Mouse (Mus musculus) mesoderm, embryonic 11.5 days (tissue): Measurements from ENCODE around the gene Galnt2.

Experiments
- DNase-seq: peaks from one replicate; pipeline ENCODE4 v3.0.0-alpha.2; 2012; ENCODE audit warnings: low read depth, low spot score

Gene Galnt2

DNA sequence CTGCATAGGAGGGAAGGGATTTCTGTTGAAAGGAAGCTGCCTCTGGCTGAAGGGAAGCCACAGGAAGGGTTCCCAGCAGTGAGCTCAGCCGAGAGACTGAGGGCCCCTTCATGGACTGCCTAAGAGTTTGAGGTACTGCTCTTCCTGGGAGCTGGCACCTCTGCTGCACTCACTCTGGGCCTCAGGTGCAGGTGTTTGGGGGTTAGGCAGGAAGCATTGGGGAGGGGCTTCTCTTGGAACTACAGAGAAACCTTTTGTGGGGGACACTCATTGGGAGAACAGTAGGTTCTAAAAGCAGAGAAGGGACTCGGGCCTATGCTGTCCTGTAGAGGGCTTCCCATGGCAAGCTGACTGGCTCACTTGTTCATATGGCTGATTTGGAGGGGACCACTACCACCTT lies 3.3 kb downstream of the Galnt2 start:
- DNase-seq: no peak

- no peak for DNase-seq
Measured at GRCm38 (mm10) chr8:124235536-124235935, 4.3 kb downstream of the Galnt2 start.

- no peak for DNase-seq
Measured at GRCm38 (mm10) chr8:124239350-124239749, 8.2 kb downstream of the Galnt2 start.

GRCm38 (mm10) chr8:124240932-124241331 lies 9.7 kb downstream of the Galnt2 start:
- no peak for DNase-seq

GRCm38 (mm10) chr8:124242208-124242607 lies 11.0 kb downstream of the Galnt2 start:
- DNase-seq: no peak

DNA sequence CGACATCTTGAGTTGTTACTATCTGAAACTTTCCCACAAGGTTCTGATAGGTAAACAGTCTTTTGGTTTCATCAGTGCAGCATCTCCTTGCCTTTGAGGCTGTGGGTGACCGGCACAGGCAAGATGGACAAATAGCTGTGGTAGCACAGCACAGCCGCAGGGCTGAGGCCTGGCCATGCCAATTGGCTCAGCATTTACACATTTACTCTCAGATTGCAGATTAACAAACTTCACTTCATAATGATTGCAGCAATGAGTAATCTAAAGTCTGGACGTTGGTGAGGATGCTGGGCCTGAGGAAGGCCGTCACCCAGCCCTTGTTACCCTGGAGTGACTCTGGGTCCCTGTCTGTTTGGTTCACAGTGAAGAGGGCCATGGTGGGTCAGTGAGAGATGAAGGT lies 11.7 kb downstream of the Galnt2 start:
- no peak for DNase-seq

DNA sequence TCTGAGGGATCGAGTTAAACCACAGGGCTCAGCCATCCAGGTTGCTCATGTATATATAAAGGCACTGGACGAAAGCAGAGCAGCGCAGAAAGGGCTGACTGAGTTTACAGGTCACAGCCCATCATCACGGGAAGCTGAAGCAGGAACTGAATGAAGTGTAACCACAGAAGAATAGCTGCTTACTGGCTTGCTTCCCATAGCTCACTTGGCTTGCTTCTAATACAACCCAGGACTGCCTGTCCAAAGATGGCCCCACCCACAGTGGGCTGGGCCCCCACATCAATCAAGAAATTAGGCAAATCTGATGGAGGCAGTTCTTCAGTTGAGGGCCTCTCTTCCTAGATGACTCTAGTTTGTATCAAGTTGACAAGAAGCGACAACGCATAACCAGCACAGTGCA lies 16.4 kb downstream of the Galnt2 start:
- DNase-seq: no peak

DNA sequence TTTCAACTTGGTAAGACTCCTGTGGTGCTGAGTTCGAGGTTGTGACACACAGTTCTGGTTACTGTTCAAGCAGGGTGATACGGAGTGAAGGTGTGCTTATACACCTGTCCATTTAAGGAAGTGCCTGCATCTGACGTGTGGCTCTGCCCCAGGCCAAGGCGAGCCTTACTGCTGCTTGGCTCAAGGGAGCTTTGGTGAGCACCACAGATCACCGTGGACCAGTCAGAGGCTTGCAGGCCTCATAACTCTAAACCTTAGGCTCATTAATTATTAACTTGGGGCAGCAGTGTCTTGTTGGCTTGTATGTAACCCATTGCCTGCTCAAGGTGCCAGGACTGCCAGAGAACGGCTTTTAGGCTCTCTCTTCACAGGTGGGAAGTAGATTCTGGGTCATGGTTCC lies 17.5 kb downstream of the Galnt2 start:
- DNase-seq: no peak

GRCm38 (mm10) chr8:124250255-124250654 lies 19.1 kb downstream of the Galnt2 start:
- no peak for DNase-seq

DNA sequence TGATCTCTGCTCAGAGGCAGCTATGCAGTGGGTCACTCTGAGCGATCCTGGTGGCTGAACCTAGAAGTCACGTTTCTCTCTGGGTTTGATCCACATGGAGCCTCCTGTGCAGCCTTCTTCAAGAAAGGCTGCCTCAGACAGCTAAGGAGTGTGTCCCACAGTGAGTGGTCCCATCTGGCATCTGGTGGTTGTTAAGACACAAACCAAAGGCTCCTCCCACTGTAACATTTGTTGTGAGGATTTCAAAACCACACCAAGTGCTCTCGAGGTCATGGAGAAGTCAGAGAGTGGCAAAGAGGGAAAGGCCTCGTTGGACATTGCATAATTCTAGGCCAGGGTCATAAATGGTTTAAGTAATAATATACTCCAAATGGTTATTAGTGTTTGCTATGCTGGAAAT lies 19.6 kb downstream of the Galnt2 start:
- DNase-seq: peak; percentile 41

GRCm38 (mm10) chr8:124252533-124252950 lies 21.4 kb downstream of the Galnt2 start:
- no peak for DNase-seq

DNA sequence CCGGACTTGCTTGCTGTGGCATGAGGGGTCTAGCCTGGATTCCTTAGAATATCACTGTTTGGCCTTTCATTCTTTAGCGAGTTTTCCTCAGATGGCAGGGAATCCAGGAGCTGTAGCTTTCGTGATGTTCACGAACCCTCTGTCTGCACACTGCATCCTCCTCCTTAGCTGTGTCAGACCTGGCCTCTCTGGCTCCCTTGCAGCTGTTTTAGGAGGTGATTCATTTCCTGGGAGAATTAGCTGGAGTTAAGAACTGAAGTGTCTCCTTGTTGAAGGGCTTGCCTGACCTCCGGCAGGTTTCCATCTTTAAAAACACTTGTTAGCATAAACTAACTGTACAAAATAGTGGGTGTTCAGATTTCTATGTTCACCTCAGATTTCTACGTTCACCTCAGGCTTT lies 22.7 kb downstream of the Galnt2 start:
- DNase-seq: no peak

DNA sequence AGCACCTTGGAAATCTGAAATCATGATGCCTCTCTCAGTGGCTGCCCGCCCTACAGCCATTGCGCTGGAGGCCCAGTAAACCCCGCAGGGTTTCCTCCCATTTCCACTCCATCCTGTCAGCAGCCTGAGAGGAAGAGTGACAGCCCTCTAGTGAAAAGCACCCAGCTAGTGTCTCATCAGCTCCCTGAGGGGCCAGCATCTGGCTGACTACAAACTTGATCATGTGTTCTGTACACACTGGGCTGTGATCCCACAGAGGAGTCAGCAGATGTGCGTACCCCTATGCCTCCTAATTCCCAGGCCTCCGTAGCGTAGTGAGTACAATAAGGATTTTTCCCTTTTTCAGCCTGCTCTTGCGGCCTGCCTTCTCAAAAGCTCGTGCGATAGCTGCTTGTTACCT lies 25.6 kb downstream of the Galnt2 start:
- no peak for DNase-seq

- no peak for DNase-seq
Measured at GRCm38 (mm10) chr8:124257363-124257762, 26.2 kb downstream of the Galnt2 start.

GRCm38 (mm10) chr8:124259146-124259545 lies 28.0 kb downstream of the Galnt2 start:
- no peak for DNase-seq

DNA sequence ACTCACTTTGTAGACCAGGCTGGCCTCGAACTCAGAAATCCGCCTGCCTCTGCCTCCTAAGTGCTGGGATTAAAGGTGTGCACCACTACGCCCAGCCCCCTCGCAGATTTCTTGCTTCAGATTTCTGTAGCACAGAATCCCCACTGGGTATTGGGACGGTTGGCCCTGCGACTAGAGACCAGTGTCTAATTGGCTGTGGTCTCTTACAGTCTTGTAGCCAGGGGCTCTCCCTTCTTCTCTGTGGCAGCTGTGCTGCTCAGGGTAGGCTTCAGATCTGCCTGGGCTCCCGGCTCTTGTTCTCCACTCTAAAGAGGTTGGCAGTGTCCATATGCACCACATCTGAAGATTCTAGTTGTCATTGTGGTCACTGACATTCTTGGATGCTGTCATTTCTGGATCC lies 28.7 kb downstream of the Galnt2 start:
- no peak for DNase-seq

GRCm38 (mm10) chr8:124260371-124260770 lies 29.2 kb downstream of the Galnt2 start:
- no peak for DNase-seq

DNA sequence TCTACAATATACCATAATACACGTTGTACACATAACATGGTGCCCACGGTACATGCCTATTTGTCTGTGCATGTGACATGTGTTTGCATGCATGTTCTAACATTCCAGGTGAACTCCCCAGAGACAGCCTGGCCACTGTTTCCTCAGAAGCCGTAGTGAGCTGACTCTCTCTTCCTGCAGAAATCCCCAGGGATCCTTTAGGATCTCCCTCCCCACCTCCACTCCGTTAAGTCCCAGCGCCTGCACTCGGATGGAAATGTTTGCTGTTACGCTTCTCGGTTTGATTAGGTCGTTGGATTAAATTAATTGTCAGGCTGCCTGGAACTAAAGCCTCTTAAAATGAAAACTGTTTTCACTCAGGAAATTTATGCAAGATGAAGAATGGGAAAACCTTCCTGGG lies 31.9 kb downstream of the Galnt2 start:
- no peak for DNase-seq

DNA sequence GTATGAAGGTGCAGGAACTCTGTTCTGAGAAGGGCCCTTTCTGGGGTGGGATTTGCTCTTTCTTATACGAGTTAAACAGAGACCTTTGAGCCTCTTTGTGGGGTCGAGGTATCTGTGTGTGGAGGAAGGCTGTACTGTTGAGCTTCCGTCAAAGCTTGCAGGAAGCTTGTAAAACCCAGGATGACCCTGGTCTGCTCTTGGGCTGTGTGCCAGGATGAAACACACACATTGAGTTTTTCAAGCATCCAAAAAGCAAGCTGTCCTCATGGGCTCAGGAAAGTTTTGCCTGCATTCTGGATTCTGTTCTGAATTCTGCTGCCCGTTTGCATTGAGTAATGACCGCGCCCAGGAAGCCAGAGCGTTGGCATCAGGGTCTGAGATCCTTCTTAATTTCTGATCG lies 32.8 kb downstream of the Galnt2 start:
- no peak for DNase-seq

DNA sequence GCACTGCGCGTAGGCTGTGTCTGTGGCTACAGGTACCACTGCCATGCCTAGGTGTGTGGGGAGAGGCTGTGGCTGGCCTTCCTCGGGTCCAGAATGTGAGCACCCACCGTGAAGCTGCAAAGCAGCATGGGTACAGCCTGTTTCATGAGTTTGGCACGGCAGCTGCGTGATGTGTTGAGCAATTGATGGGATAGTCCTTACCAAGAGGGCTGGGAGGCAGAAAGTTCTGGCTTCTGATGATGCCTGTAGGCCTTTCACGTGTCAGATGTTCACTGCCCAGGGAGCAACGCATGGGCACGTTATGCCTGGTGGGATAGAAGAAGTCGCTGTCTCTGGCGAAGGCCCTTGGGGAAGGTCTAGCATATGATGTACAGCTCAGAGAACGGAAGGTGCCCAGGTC lies 33.5 kb downstream of the Galnt2 start:
- no peak for DNase-seq

GRCm38 (mm10) chr8:124265130-124265529 lies 33.9 kb downstream of the Galnt2 start:
- no peak for DNase-seq

- no peak for DNase-seq
Measured at GRCm38 (mm10) chr8:124265798-124266197, 34.6 kb downstream of the Galnt2 start.

- no peak for DNase-seq
Measured at GRCm38 (mm10) chr8:124267206-124267605, 36.0 kb downstream of the Galnt2 start.

DNA sequence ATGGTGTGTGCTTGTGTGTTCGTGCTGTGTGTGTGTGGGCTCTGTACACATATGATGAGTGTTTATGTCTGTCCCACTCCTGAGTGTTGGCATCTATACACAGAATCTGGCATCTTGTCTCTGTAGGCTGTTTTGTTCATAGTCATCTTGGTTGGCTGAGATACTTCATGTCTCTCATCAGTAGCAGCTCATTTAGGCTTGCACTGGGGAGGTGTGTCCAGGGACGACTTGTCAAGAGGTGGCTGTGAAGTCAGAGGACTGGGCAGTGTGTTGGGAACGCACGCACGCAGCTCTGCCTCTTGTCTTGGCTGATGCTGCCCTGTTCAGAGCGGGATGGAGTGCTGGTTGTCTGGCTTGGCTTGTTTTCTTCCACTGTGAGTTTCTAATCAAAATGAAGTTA lies 39.3 kb downstream of the Galnt2 start:
- no peak for DNase-seq

DNA sequence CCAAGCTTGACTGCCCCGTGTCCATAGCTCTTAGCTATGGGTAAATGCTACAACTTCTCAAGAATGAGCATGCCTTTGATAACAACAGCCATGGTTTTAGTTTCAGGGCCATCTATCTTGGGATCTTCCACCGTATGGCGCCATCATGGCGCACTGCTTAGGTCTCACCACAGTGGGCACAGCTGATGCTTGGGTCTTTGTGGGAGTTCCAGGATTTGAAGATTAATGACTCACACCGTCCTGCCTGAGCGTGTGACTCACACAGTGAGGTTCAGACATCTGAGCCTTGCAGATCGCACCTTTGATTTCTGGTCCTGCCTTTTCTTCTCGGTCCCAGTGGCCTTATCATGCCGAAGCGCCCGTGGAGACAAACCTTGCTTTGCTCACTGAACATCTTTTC lies 39.7 kb downstream of the Galnt2 start:
- DNase-seq: no peak
